Mouse (Mus musculus) myocyte (in vitro differentiated cells): Measurements from ENCODE around the gene Sytl3.
"Not testable (repeated sequence)": the region's sequence is repeated elsewhere in the genome, so short reads cannot be mapped to it uniquely, and the experiment has no call there.

Experiments
- CEBPB ChIP-seq: IDR thresholded peaks from 2 replicates; pipeline ENCODE4 v1.6.1; 2011; ENCODE audit warnings: mild to moderate bottlenecking, moderate library complexity; ENCODE audit not compliant: poor library complexity, insufficient read depth, severe bottlenecking
- MAX ChIP-seq: IDR thresholded peaks from one replicate; pipeline ENCODE4 v1.6.1; 2011; ENCODE audit warnings: low read depth, mild to moderate bottlenecking, control low read depth
- MYOG ChIP-seq, 3 experiments: IDR thresholded peaks; one replicate each; pipeline ENCODE4 v1.6.1; 2011; ENCODE audit warnings: control low read depth in 2 of 3, low read depth in 2 of 3, mild to moderate bottlenecking in 2 of 3; ENCODE audit not compliant: insufficient read length in 2 of 3, control insufficient read depth in 1 of 3, insufficient read depth in 1 of 3
- POLR2A ChIP-seq: IDR thresholded peaks from one replicate; pipeline ENCODE4 v1.6.1; 2011; ENCODE audit warnings: low read depth, mild to moderate bottlenecking, control low read depth, moderate library complexity; ENCODE audit not compliant: insufficient read length
- POLR2AphosphoS2 ChIP-seq: IDR thresholded peaks from one replicate; pipeline ENCODE4 v1.6.1; 2011; ENCODE audit warnings: low read depth, control low read depth; ENCODE audit not compliant: insufficient read length

DNA sequence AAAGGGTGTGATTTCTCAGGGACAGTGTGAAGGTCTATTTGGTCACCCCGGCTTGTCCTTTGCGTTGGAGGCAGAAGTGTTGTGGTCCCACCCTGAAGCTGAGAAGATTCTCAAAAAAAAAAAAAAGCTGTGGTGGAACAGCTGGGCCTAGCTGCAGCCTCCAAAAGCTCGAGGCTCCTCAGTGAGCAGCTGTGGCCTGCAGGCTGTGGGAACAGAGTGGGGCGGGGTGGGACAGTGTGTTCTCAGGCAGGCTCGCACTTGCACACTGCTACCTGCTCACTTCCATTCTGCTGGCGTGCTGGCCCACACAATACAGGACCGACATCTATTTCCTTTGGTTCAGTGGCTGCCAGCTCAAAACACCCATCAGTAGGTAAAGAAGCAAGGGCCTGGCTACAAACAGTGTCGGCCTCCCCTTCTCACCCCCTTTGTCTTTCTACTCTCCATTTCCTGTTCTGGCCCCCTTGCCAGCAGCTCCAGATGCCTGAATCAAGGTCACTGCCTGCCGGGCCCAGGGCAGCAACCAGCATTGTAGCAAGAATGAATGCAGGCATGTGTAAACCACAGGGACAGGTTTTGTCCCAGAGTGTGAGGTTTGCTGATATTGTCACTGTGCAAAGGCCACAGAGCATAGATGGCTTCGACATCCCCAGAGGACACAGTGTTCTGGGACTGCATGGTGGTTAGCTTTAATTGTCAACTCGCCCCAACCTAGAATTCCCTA, 2.4 kb downstream of the Sytl3 start:
- not testable (repeated sequence) for TF ChIP-seq POLR2A; MAX; MYOG (IDR thresholded peaks at IDR 0.05; ENCODE audit: control insufficient read depth in 1 of 3, insufficient read depth in 1 of 3, insufficient read length in 2 of 3, low read depth in 2 of 3); POLR2AphosphoS2; CEBPB
